Mouse (Mus musculus) lung, postnatal 14 days (tissue): ENCODE data around the gene Maml1.

Experiments used
- DNase-seq: peaks from one replicate; pipeline ENCODE4 v3.0.0; 2021

Maml1 gene

DNA sequence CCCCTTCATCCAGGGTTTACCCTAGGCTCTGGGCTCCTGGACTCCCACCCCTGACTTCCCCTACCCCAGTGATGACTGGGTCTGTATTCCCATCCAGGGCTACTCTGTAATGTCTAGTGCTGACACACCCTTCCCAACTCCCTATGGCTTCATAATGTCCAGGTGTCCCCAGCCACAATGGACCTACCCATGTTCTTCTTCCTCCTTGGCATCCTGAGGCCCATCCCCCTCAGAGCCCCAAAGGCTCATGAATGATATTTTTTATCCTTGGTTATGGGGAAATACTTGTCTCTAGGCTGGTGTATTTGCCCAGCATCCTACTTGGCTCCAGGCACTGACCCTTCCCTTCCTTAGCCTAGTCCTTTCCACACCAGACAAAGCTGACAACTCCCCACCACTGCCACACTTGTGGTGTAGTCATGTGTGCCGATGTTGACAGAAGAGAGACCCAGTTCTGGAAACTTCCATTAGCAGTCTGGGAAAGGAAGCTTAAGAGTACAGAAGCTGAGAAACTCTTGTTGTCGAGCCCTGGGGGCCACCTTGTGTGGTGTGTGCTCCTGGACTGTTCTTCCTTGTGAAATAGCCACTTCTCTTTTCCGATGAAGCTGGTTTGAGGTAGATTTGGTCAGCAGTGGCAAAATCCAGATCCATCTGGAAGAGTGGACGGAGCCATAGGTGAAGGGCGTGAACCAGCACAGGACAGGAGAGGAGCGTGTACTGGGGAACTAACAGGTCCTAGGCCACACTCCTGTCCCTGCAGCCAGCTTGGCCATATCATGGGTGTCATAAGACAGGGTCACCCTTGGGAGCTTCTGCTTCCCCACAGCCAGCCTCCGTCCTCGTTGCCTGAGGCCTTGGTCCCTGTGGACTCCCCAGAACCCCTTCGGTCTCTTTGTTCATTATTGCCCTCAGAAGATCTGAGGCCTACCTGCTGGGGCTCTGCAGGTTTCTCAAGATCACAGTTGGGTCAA lies 53.0 kb downstream of the Maml1 start:
- DNase-seq = no peak

DNA sequence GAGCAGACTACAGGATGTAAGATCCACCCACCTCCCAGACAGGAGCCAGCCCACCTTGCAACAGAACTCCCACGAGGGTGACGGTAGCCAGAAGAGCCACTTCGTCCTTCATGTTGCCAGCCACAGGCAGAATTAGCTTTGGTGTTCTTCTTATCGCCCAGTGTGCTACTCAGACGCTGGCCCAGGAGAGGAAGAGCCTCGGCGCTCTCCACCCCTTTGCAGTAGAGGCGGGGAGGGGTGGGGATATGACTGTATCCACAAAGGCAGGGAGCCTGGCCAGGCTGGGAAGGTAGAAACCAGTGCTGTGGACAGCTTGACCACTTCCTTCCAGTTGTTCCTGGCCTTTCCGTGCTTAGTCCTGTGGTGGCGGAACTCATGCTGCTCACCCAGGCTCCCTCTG lies 53.8 kb downstream of the Maml1 start, which contains the start of gene Ltc4s:
Gene Ltc4s (minus strand): TSS at position 293 of the 400 bp plus-strand sequence.
- DNase-seq = no peak

DNA sequence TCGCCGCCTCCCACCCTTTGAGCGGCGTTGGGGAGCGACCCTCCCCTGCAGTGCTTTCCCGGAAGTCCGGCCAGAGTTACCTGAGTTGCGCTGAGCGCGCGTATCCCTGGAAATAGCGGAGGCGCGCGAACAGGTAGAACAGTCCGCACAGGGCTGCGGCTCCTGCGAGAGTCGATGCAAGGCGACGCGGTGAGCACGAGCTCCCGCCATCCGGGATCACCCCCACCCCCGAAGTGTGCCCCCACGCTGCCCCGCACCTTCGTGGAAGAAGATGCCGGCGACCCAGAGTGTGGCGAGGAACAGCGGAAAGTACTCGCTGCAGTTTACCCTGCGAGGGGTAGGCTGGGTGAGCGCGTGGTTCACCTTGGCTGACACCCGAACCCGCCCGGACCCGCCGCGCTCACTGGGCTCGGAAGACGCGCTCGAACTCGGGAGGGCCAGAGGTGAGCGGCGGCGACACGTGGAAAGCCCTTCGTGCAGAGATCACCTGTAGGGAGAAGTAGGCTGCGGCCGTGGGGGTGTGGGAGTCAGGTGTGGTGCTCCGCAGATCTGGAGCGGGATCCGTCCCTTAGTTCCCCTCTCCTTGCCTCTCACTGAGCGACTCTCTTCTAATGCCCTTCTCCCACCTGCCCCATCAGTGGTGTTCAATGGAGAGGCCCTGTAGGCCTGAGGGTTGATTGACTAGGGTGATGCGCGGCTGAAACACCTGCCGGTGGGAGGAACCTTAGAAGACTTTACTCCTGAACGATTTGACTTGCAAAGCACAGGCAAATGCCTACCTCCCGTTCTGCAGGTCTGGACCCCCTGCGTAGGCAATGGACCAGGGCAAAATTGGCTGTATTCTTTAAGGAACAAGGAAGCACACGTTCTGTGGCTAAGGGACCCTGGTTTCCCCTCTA lies 54.9 kb downstream of the Maml1 start:
- DNase-seq = no peak

DNA sequence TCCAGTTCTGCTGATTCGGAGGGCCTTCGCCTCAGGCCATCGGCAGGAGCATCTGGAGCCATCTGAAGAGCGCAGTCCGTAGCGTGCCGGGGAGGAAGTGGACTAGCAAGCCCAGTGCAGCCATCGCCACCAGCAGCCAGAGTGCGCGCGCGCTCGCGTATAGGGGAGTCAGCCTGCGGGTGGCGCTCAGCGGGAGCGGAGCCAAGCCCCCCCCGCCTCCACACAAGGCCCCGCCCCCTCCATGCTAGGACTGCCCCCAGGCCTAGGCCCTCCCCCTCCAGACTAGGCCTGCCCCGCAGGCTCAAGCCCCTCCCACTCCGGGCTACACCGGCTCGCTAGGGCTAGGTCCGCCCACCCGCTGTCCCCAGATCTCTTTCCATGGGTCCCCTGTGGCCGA lies 55.6 kb downstream of the Maml1 start:
- peak; percentile 91 for DNase-seq

DNA sequence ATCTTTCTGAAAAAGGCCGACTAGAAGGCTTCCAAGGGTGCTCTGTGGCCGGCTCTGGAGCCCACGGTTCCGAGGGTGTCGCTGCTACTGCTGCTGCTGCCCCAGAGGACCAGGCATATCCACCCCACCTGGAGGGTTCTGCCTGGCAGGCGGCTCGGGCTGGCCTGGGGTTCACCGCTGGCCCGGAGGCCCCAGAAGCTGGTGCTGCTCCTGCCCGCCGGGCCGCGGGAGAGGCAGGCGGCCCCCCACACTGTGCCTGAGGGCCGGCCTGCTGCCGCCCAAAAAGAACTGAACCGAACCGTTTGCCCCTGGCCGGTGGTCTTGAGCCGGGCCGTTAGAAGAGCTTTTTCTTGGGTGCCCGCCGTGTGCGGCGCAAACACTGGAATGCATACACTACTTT lies 57.5 kb downstream of the Maml1 start:
- DNase-seq = no peak

DNA sequence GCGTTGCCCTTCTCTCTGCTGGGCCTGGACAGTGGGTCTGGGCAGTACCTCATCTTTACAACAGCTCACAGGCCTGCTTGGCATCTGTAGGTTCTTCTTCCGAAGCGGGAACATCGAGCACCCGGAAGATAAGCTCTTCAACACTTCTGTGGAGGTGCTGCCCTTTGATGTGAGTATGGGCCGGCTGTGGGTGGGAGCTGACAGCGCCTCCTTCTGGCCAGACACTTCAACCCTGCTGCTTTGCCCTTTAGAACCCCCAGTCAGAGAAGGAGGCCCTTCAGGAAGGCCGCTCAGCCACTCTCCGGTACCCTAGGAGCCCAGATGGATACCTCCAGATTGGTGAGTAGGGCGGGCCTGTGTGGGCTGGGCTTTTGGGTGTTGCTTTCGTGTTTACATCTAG lies 58.1 kb downstream of the Maml1 start:
- DNase-seq = no peak

DNA sequence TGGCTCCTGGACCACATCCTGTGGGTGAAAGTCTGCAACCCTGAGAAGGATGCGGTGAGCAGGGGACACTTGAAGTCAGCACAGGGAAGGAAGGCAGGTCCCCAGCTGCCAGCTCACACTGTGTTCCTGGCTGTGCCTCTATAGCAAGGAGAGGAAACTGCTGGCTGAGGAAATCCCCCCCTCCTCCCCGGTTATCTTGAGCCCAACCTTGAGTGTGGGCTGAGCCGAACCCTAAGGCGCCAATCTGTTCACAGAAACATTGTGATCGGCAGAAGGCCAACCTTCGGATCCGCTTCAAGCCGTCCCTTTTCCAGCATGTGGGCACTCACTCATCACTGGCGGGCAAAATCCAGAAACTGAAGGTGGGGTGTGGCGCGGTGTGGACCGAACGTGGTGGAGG lies 59.1 kb downstream of the Maml1 start:
- no peak for DNase-seq

DNA sequence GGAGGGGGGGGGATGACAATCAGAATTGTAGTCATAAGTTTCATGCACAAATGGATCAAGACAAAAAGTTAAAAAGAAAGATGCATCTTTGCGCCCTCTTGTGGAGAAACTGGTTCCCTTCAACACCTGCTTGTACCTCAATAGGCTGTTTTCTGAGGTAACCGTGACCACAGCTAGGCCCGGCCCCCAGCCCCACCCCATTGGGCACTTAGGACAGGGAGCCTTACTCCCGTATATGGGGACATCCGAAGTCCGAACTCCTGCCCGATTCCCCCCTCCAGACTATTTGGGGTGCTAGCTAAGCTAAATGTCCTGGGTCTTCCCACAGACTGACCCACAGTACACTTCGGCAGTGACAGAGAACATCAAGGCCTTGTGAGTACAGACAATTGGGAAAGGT lies 60.7 kb downstream of the Maml1 start:
- DNase-seq = peak; percentile 76

DNA sequence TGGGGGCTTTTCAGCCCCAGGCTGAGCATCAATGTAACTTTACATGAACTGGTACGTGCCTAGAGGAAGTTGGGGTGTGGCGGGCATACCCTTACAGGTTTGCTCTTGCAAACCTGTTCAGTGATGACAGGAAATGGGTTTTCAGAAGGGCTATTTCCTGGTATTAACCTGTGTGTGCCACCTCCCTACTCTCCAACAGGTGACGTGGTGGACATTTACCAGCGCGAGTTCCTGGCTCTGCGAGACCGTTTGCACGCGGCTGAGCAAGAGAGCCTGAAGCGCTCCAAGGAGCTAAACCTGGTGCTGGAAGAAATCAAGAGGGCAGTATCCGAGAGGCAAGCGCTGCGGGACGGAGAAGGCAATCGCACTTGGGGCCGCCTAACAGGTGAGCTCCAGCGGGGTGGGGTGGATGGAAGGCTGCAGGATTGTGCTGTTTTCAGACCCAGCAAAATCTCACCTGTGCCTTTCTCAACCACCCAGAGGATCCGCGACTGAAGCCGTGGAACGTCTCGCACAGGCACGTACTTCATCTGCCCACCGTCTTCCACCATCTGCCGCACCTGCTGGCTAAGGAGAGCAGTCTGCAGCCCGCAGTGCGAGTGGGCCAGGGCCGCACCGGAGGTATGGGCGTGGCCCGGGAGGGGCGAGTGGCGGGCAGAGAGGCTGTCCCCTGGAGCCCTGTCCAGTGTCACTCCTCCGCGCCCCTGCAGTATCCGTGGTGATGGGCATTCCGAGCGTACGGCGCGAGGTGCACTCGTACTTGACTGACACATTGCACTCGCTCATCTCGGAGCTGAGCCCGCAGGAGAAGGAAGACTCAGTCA lies 61.4 kb downstream of the Maml1 start:
- DNase-seq = no peak

DNA sequence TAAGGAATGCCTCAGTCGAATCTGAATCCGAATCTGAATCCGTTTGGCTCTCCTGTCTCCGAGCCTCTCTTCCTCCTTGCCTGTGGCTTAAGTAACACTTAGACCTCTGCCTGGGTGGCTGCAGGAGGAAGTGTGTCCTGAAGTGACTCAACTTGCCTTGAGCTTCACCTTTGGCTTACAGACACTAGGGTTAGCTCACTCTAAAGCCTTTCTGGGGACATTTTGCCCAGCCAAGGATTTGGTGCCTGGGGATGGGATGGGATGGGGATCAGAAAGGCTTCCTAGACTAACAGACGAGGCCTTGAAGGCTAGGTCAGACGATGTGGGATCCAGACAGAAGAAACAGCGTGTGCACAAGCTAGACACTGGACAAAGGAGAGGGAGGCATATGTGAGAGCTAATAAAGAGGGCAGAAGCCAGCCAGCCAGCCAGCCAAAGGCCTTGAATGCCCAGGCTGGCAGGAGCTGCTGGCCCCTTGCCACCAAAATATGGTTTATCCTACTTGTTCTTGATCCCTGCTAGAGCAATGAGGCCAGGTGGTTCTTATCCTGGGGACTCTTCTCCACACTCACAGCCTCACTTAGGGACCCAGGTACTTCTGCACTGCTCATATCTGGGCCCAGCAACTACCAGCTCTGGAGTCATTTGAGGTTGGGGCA lies 62.7 kb downstream of the Maml1 start:
- DNase-seq = no peak

DNA sequence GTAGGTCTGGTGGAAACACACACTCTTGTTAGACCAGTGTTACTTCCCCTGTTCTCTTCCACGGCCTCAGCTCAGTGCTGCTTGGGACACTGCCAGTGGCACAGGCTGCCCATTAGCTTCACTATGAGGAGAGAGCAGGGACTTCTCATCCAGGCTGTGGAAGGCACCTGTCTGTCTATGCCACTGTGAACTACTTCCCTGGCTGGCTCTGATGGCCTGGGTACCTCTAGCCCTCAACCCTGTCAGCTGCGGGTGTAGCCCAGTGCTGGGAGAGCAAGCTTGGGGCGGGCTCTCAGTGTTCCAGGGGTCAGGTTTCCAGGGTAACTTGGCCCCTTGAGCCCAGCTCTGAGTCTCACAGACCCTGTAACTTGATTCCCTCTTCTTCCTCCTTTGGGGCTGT lies 63.3 kb downstream of the Maml1 start:
- no peak for DNase-seq

DNA sequence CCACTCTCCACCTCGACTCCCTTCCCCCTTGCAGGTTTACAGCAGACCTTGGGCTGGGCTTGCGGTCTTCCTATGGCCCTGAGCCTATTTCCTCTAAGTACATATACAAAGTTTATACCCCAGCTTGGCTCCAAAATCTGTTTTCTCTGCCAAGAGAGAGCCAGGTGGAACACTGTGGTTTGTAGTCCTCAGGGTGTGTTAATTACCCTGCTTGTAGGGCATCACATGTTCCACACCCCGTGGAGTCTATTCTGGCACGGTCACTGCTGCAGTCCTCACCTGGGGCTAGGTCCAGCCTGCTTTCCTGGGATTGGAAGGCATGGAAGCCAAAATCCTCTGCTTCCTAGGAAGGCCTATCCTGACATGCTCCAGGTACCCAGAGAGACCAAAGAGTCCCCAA lies 64.4 kb downstream of the Maml1 start:
- DNase-seq = no peak

DNA sequence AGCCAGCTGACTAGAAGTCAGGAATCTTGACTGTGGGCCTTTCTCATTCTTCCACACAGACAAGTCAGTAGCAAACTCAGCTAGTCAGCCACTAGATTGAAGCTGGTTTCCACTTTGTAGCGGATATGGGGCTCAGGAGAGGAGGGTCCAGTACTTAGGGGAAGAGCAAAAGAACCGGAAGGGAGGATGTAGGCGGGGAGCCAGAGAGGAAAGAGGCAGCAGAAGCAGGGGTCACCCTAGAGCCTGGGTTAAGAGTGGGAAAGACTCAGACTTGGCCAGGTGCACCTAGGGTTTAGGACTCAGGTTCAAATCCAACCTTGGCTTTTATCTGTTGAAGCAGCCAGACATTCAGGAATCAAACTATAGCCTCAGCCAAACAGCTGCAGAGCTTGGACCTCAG lies 64.9 kb downstream of the Maml1 start:
- DNase-seq = no peak

DNA sequence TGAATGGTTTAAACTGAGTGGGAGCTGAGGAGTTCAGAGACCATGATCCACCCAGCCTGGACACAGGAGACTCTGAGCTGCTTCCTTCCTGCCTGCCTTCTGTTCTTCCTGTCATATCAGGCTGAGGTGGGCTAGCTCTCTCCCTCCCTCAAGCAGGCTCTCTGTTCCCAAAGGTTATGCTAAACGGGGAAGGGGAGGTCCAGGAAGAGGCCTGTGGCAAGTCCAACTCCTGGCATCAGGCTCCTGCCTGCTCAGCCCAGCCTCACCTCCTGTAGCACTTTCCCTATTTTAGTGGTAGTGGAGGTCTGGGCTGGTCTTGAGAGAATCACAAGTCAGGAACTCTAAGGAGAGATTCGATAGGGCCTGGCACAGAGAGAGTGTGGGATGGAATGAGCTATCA lies 65.7 kb downstream of the Maml1 start:
- DNase-seq = no peak

DNA sequence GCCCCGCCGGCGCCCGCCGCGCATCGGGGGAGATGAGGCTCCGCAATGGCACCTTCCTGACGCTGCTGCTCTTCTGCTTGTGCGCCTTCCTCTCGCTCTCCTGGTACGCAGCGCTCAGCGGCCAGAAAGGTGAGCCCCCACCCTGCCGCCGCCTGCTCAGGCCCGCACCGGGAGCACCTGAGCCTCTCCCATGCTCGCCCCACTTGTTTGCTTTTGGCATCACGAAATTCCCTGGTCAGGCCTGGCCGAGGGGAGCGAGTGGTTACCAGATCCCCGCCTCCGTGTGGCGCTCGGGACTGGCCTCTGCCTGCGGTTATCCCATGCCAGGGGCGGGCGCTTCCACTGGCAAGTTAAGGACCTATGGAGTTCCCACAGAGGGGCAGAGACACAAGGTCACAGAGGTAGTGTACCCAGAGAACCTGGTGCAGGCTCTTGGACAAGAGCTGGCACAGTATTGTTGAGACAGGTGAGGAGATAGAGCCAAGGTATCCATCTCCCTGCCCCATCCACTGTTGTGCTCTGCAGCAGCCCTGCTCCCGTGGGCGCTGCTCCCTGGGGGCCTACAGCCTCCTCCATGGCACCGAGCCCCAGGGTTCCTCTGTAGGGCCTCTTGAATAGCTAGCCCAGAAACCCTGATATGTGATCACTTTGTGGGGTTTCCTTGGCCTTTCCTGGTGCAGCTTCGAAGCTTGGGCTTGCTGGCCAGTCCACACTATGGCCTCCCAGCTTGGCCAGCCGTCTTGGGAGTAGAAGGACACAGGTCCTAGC lies 66.3 kb downstream of the Maml1 start:
- DNase-seq = peak; percentile 55

DNA sequence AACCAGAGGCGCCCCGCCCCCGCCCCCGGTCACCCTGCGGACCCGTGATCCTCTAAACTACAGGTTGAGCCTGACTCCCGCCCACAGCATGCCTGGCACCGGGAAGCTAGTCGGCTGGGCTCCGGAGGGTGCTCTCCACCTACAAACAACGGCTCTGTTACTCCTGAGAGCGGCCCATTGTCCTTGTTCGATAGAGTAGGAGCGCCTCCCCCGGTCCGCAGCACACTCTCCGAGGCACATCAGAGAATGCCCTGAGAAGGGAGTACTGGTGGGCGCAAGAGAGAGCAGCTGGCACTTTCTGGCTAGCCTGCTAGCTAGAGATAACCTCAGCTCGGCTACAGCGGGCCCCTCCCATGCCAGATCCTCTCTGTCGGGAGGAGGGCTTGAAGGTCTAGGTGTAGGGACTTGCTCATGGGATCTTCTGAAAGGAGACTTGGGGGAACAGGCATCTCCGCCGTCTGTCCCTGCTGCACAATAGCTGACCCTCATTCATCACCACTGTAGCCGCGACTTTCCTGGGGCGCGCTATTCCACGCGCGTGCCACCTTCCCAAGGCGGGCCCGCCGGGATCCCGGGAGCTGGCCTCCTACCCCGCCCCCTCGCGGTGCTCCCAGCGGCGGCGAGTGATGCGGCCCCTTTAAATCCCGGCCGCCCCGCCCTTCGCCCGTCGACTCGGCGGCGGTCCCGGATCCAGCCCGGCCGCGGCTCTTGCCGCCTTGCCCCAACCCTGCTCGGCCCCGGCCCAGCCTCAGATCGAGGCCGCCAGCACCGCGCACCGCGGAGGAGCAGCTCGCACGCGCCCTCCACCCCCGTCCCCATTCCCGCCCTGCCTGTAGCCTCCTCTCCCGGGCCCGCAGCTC lies 67.2 kb downstream of the Maml1 start:
- DNase-seq = peak; percentile 88

DNA sequence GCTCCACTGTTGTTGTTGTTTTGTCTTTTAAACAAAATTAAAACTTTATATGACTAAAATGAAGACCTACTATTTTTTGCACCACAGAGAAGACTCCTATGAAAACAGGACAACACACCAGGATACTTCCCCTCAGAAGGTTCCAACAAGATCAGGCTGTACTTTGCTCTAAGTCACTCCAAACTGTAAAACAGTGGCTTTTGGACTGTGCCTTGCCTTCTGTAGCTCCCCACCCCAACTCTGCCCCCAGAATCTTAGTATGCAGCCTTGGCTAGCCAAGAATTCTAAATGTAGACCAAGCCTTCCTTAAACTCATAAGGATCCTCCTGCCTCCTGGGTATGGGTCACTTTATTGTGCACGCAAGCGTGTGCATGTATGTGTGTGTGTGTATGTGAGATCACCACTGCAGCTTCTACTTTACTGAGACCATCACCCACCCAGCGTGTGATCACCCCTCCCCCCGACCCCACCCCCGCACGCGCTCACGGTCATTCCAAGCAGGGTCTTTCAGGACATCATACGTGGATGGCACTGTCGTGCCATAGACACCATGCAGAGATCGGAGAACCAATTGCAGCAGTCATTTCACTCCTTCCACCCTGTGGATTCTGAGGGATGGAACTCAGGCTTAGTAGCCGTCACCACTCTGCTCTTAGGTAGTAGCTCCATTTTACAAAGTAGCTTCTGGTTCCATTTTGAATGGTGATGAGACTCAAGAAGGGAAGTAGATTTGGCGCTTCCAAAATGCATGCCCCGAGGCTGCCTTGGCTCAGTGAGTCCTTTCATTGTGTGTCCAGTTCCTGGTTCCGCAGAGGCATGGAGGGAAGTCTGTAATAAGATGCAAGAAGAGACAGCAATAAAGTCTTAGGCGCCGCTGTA lies 68.1 kb downstream of the Maml1 start:
- no peak for DNase-seq

DNA sequence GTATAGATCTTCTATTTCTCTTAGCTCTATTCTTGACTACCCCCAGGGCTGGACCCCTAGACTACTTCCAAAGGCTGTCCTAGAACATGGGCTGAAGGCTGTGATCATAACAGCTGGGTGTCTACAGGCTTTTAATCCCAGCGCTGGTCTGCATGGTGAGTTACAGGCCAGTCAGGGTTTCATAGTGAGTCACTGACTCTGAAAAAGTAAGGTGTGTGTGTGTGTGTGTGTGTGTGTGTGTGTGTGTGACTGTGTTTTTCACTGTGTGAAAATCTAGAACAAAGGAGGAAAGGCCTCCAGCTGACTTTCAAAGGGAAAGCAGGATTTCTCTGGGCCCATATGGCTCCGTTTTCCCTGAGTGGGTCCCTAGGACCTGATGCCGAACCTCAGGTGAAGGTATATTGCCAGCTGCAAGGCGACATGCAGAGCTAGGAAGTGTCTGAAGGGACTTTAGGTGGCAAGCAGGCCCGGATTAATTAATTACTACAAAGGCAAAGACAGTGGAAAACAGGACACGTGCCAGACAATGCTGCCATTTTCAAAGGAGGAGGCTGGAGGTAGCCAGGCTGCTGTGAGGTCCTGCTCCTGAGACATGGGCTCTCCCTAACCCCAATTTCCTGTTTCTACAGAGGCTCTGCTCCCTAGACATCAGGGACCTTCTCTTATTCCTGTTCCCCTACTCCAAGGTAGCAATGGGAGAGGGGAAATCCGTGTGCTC lies 69.4 kb downstream of the Maml1 start:
- DNase-seq = no peak

DNA sequence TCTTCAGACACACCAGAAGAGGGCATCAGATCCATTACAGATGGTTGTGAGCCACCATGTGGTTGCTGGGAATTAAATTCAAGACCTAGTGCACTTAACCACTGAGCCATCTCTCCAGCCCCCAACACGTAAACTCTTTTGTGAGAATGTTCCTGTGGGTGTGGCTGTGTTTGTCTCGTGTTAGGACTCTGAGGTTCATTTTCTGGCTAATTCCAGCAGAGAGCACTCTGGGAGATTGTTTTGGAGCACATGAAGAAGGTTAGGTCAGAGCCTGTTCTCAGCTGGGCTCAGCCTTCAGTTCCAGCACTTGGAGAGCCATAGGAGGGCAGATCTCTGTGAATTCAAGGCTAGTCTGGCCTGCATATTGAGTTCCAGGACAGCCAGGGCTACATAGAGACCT lies 72.3 kb downstream of the Maml1 start:
- no peak for DNase-seq
